Mouse (Mus musculus): ENCODE measurements around the gene Stip1. TPM values are rescaled to one million over a fixed set of nuclear protein-coding genes. Genes with fewer than 3 reads are reported as not detected.
"Not testable (repeated sequence)": the region's sequence is repeated elsewhere in the genome, so short reads cannot be mapped to it uniquely, and the experiment has no call there.

Stip1 gene
- 228 and 244 TPM in 2 replicates for polyA plus RNA-seq (2015; fragmentation: Nextera tagmentation; extraction: Ambion mirVana)

GRCm38 (mm10) chr19:7039841-7040636 is at the start of gene Stip1:
Gene Stip1 (minus strand): TSS chr19:7039967.
- Histone ChIP-seq H3K9me3 (replicated peaks) (no peaks in the 10 kb centered on the region), H3K4me3 (replicated peaks) (peak within 1 kb of the TSS; percentile 83), H3K27ac (replicated peaks) (peak within 1 kb of the TSS; percentile 94), H3K36me3 (peaks cover 8% of the 10 kb centered on the region; the same call in 1 of the 2 replicates), H3K9ac (peak within 1 kb of the TSS; percentile 73), H3K27me3 (no peaks in the 10 kb centered on the region), H3K4me2 (replicated peaks) (peak within 1 kb of the TSS; percentile 83), H3K4me1 (peaks cover 20% of the 10 kb centered on the region)
- under 1% methylated on average over 49 of the region's 49 CpGs for WGBS
- peak; percentile 99 for ATAC-seq (ENCODE audit: insufficient number of reproducible peaks, low FRiP score, low TSS enrichment, low read depth)

- Histone ChIP-seq H3K36me3 (no peaks in the 10 kb centered on the region), H3K4me1 (peaks cover 69% of the 10 kb centered on the region), H3K4me2 (replicated peaks) (no peak overlapping the region), H3K9ac (no peak overlapping the region), H3K27ac (replicated peaks) (no peak overlapping the region), H3K9me3 (replicated peaks) (no peaks in the 10 kb centered on the region), H3K27me3 (peaks cover 4% of the 10 kb centered on the region; the same call in 1 of the 2 replicates), H3K4me3 (replicated peaks) (no peak overlapping the region)
- ATAC-seq (ENCODE audit: insufficient number of reproducible peaks, low FRiP score, low TSS enrichment, low read depth) = no peak
- 42% methylated on average over 5 of the region's 5 CpGs for WGBS
These were observed 49.3 kb upstream of the Stip1 start for GRCm38 (mm10) chr19:7089050-7089449.

GRCm38 (mm10) chr19:7088558-7088957 is 48.8 kb upstream of the Stip1 start:
- no peak for ATAC-seq (ENCODE audit: insufficient number of reproducible peaks, low FRiP score, low TSS enrichment, low read depth)
- peaks cover 74% of the 10 kb centered on the region for H3K4me1 ChIP-seq
- no peak overlapping the region for H3K4me2 ChIP-seq (replicated peaks)

GRCm38 (mm10) chr19:7084734-7085133 is 45.0 kb upstream of the Stip1 start:
- H3K9ac ChIP-seq = no peak overlapping the region
- 67% methylated on average over 15 of the region's 15 CpGs for WGBS
- no peak for ATAC-seq (ENCODE audit: insufficient number of reproducible peaks, low FRiP score, low TSS enrichment, low read depth)
- H3K4me3 ChIP-seq (replicated peaks) = no peak overlapping the region
- H3K4me1 ChIP-seq = peaks cover 54% of the 10 kb centered on the region
- no peaks in the 10 kb centered on the region for H3K9me3 ChIP-seq (replicated peaks)
- no peak overlapping the region for H3K4me2 ChIP-seq (replicated peaks)
- no peak overlapping the region for H3K27ac ChIP-seq (replicated peaks)
- H3K36me3 ChIP-seq = no peaks in the 10 kb centered on the region
- peaks cover 4% of the 10 kb centered on the region; the same call in 1 of the 2 replicates for H3K27me3 ChIP-seq

More at GRCm38 (mm10) chr19:7088558-7088957, 48.8 kb upstream of the Stip1 start:
- H3K4me3 ChIP-seq (replicated peaks) = no peak overlapping the region
- peaks cover 4% of the 10 kb centered on the region; the same call in 1 of the 2 replicates for H3K27me3 ChIP-seq
- H3K36me3 ChIP-seq = no peaks in the 10 kb centered on the region
- WGBS = 10% methylated on average over 9 of the region's 9 CpGs
- no peak overlapping the region for H3K27ac ChIP-seq (replicated peaks)
- no peak overlapping the region for H3K9ac ChIP-seq
- H3K9me3 ChIP-seq (replicated peaks) = no peaks in the 10 kb centered on the region

GRCm38 (mm10) chr19:7083035-7083794 is 43.4 kb upstream of the Stip1 start:
- H3K4me3 ChIP-seq (replicated peaks) = no peak overlapping the region
- peaks cover 4% of the 10 kb centered on the region; the same call in 1 of the 2 replicates for H3K27me3 ChIP-seq
- H3K4me2 ChIP-seq (replicated peaks) = 0 out of 2 replicates have a peak overlapping the region, but pooled peaks have one; percentile 4
- no peak; the same call in 1 of the 2 replicates for ATAC-seq (ENCODE audit: insufficient number of reproducible peaks, low FRiP score, low TSS enrichment, low read depth)
- H3K9ac ChIP-seq = no peak overlapping the region
- H3K36me3 ChIP-seq = no peaks in the 10 kb centered on the region
- H3K4me1 ChIP-seq = peaks cover 41% of the 10 kb centered on the region
- H3K9me3 ChIP-seq (replicated peaks) = no peaks in the 10 kb centered on the region
- no peak overlapping the region for H3K27ac ChIP-seq (replicated peaks)
- WGBS = 21% methylated on average over 14 of the region's 14 CpGs

- Histone ChIP-seq H3K4me1 (peaks cover 38% of the 10 kb centered on the region), H3K4me2 (replicated peaks) (no peak overlapping the region), H3K4me3 (replicated peaks) (no peak overlapping the region), H3K27ac (replicated peaks) (no peak overlapping the region), H3K27me3 (peaks cover 4% of the 10 kb centered on the region; the same call in 1 of the 2 replicates), H3K36me3 (no peaks in the 10 kb centered on the region), H3K9ac (no peak overlapping the region), H3K9me3 (replicated peaks) (no peaks in the 10 kb centered on the region)
- no peak for ATAC-seq (ENCODE audit: insufficient number of reproducible peaks, low FRiP score, low TSS enrichment, low read depth)
- 67% methylated on average over 7 of the region's 7 CpGs for WGBS
These were observed 41.9 kb upstream of the Stip1 start for GRCm38 (mm10) chr19:7081516-7082266.

GRCm38 (mm10) chr19:7078271-7078670 is 38.5 kb upstream of the Stip1 start:
- H3K9ac ChIP-seq = no peak overlapping the region
- 88% methylated on average over 7 of the region's 7 CpGs for WGBS
- no peak overlapping the region for H3K27ac ChIP-seq (replicated peaks)
- H3K4me2 ChIP-seq (replicated peaks) = no peak overlapping the region
- H3K27me3 ChIP-seq = no peaks in the 10 kb centered on the region
- no peaks in the 10 kb centered on the region for H3K36me3 ChIP-seq
- peaks cover 17% of the 10 kb centered on the region for H3K4me1 ChIP-seq
- ATAC-seq (ENCODE audit: insufficient number of reproducible peaks, low FRiP score, low TSS enrichment, low read depth) = no peak
- no peak overlapping the region for H3K4me3 ChIP-seq (replicated peaks)
- H3K9me3 ChIP-seq (replicated peaks) = no peaks in the 10 kb centered on the region

- 41% methylated on average over 9 of the region's 9 CpGs for WGBS
- ATAC-seq (ENCODE audit: insufficient number of reproducible peaks, low FRiP score, low TSS enrichment, low read depth) = no peak
- Histone ChIP-seq H3K27ac (replicated peaks) (no peak overlapping the region), H3K4me1 (peaks cover 11% of the 10 kb centered on the region), H3K4me3 (replicated peaks) (no peak overlapping the region), H3K4me2 (replicated peaks) (no peak overlapping the region), H3K9me3 (replicated peaks) (no peaks in the 10 kb centered on the region), H3K27me3 (no peaks in the 10 kb centered on the region), H3K9ac (no peak overlapping the region), H3K36me3 (no peaks in the 10 kb centered on the region)
These were observed 37.9 kb upstream of the Stip1 start for GRCm38 (mm10) chr19:7077666-7078065.

- H3K9ac ChIP-seq; H3K9me3 ChIP-seq (replicated peaks); ATAC-seq (ENCODE audit: insufficient number of reproducible peaks, low FRiP score, low TSS enrichment, low read depth); H3K36me3 ChIP-seq; H3K4me3 ChIP-seq (replicated peaks); H3K27me3 ChIP-seq; H3K4me2 ChIP-seq (replicated peaks); H3K27ac ChIP-seq (replicated peaks): not testable (repeated sequence)
- peaks cover 15% of the 10 kb centered on the region for H3K4me1 ChIP-seq
- 76% methylated on average over 11 of the region's 11 CpGs for WGBS
These were observed 35.6 kb upstream of the Stip1 start for GRCm38 (mm10) chr19:7075336-7075735.

- Histone ChIP-seq H3K4me2 (replicated peaks) (no peak overlapping the region), H3K27me3 (0 out of 2 replicates have a peak, but pooled peaks cover 4% of the 10 kb centered on the region), H3K9me3 (replicated peaks) (no peaks in the 10 kb centered on the region), H3K4me3 (replicated peaks) (no peak overlapping the region), H3K4me1 (peaks cover 22% of the 10 kb centered on the region), H3K36me3 (no peaks in the 10 kb centered on the region), H3K27ac (replicated peaks) (no peak overlapping the region), H3K9ac (no peak overlapping the region)
- ATAC-seq (ENCODE audit: insufficient number of reproducible peaks, low FRiP score, low TSS enrichment, low read depth) = no peak
- 57% methylated on average over 12 of the region's 12 CpGs for WGBS
These were observed 34.4 kb upstream of the Stip1 start for GRCm38 (mm10) chr19:7073997-7074781.
